Mouse (Mus musculus) embryonic fibroblast, embryonic 13.5 days (primary cell): ENCODE measurements around the gene Ttll11.

Source experiments
- CTCF ChIP-seq: IDR thresholded peaks from 2 replicates; pipeline ENCODE4 v1.5.1; 2011; ENCODE audit warnings: mild to moderate bottlenecking, control low read depth, low read length, moderate library complexity, borderline replicate concordance; ENCODE audit not compliant: insufficient read depth
- POLR2A ChIP-seq: IDR thresholded peaks from 2 replicates; pipeline ENCODE4 v1.6.1; 2011; ENCODE audit warnings: low read depth, mild to moderate bottlenecking, control low read depth, low read length, moderate library complexity

- TF ChIP-seq POLR2A (no peak), CTCF (no peak)
Measured at GRCm38 (mm10) chr2:35722821-35723220, 256.9 kb downstream of the Ttll11 start.
